11 mouse cellular contexts compared by ENCODE assay signal in the genomic region with DNA sequence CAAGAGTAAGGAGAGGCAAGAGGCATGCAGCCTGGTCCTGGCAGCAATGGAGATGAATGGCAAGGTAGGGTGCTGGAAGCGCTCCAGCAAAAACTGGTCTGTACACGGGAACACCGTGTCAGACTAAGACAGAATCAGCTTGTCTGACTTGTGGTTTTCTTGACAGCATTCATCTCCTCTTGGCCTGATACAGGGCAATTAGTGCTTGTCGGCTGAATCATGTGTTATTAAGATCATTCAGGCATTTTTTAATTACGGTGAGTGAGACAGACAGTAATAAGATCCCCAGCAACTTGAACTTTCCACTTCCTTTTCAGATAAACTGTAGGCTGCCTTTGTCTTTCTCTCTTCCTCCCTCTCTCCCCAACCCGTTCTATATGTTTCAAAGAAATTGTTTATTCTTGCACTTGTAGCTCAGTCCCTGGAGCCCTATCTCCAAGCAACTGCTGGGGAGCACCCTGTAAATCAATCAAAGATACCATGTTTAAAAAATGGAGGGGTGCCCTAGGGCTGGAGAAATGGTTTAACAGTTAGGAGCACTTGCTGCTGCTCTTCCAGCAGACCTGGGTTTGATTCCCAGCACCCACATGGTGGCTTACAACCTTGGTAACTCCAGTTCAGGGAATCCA. TPM values are rescaled to one million over a fixed set of nuclear protein-coding genes. Genes with fewer than 3 reads are reported as not detected.
DNase-seq lines count a peak whose midpoint lies in the region; ATAC-seq lines count a peak whose summit lies in the region.
"Had no signal": no experiment of that assay in that cellular context is flagged by ENCODE, and none has a peak within 500 bp of the region (broad histone marks: within the 10 kb centered on the region; RNA-seq: fewer than 3 reads in every experiment).

No protein-coding gene starts in this region.

- peaks cover 6% of the 10 kb centered on the region for H3K36me3 ChIP-seq in heart, embryonic 12.5 days
- no peaks in the 10 kb centered on the region for H3K36me3 ChIP-seq in kidney, embryonic 15.5 days
- H3K36me3 ChIP-seq in limb, embryonic 10.5 days: peaks cover 8% of the 10 kb centered on the region

- peaks cover 73% of the 10 kb centered on the region for H3K4me1 ChIP-seq in heart, embryonic 12.5 days (replicated peaks)
- peaks cover 55% of the 10 kb centered on the region for H3K4me1 ChIP-seq in kidney, embryonic 15.5 days
- peaks cover 18% of the 10 kb centered on the region for H3K4me1 ChIP-seq in limb, embryonic 10.5 days

- 54% methylated on average over 6 of the region's 6 CpGs for WGBS in heart, embryonic 12.5 days
- WGBS in kidney, embryonic 15.5 days: 26% methylated on average over 6 of the region's 6 CpGs
- 87% methylated on average over 6 of the region's 6 CpGs for WGBS in limb, embryonic 10.5 days

- DNase-seq in heart, adult 11 months: no peak
- peak; percentile 14 for DNase-seq in CD4-positive, CD25-positive, alpha-beta regulatory T cell, adult 2 months (ENCODE audit: low read depth, low spot score)
- peak; percentile 59 for DNase-seq in cerebellum, adult 8-10 months
- no peak for DNase-seq in limb, embryonic 10.5 days (ENCODE audit: low spot score)
- DNase-seq in right cerebral cortex, postnatal 14 days: no peak
- no peak for DNase-seq in spleen, postnatal 4 days (ENCODE audit: low spot score in 2 of 2)
- DNase-seq: liver, postnatal 0 days; midbrain, embryonic 14.5 days had no signal

- no peak overlapping the region for H3K4me2 ChIP-seq in heart, embryonic 12.5 days
- H3K4me2 ChIP-seq in kidney, embryonic 15.5 days: no peak overlapping the region

- no peak overlapping the region for H3K9ac ChIP-seq in heart, embryonic 12.5 days
- H3K9ac ChIP-seq in kidney, embryonic 15.5 days: no peak overlapping the region
- H3K9ac ChIP-seq: liver, postnatal 0 days had no signal

- H3K27ac ChIP-seq in heart, embryonic 12.5 days (ENCODE audit: poor library complexity, severe bottlenecking): peak overlapping the region; percentile 45
- 0 out of 2 replicates have a peak overlapping the region, but pooled peaks have one; percentile 14 for H3K27ac ChIP-seq in kidney, embryonic 15.5 days
- no peak overlapping the region for H3K27ac ChIP-seq in limb, embryonic 10.5 days

- no peak overlapping the region for H3K4me3 ChIP-seq in heart, embryonic 12.5 days
- H3K4me3 ChIP-seq in kidney, embryonic 15.5 days (replicated peaks): no peak overlapping the region
- no peak overlapping the region for H3K4me3 ChIP-seq in limb, embryonic 10.5 days

- ATAC-seq in heart, embryonic 12.5 days (ENCODE audit: insufficient number of reproducible peaks, low FRiP score): no peak
- ATAC-seq in kidney, embryonic 15.5 days (replicated peaks; ENCODE audit: low FRiP score): no peak
- ATAC-seq: liver, postnatal 0 days had no signal

- no peaks in the 10 kb centered on the region for H3K9me3 ChIP-seq in heart, embryonic 12.5 days (replicated peaks)
- H3K9me3 ChIP-seq in kidney, embryonic 15.5 days (replicated peaks): no peaks in the 10 kb centered on the region
- no peaks in the 10 kb centered on the region for H3K9me3 ChIP-seq in limb, embryonic 10.5 days (replicated peaks)

- no peaks in the 10 kb centered on the region for H3K27me3 ChIP-seq in heart, embryonic 12.5 days (replicated peaks)
- no peaks in the 10 kb centered on the region for H3K27me3 ChIP-seq in kidney, embryonic 15.5 days
- H3K27me3 ChIP-seq in limb, embryonic 10.5 days (ENCODE audit: low read depth, poor library complexity, severe bottlenecking): no peaks in the 10 kb centered on the region
- H3K27me3 ChIP-seq: CH12.LX had no signal

RNA-seq across cellular contexts. Expression of a gene that starts 53.1 kb away (rescaled TPM):
- polyA plus RNA-seq in heart, embryonic 12.5 days (2016; fragmentation: Nextera tagmentation; extraction: Ambion mirVana): 81.0 and 85.4 TPM in 2 replicates
- polyA plus RNA-seq in kidney, embryonic 15.5 days (2015; fragmentation: Nextera tagmentation; extraction: Ambion mirVana): 108 and 110 TPM in 2 replicates
- 59.1 and 67.7 TPM in 2 replicates for polyA plus RNA-seq in limb, embryonic 10.5 days (2016; fragmentation: Nextera tagmentation; extraction: Ambion mirVana)

Comparison
In these comparisons a context has a peak if more than half of its experiments do, and no peak if none do; other contexts are left out.
1. DNase-seq: peak in CD4-positive, CD25-positive, alpha-beta regulatory T cell, adult 2 months (single experiment) and cerebellum, adult 8-10 months (single experiment); none in heart, adult 11 months (single experiment), limb, embryonic 10.5 days (single experiment), right cerebral cortex, postnatal 14 days (single experiment) and spleen, postnatal 4 days (0 of 2).